Mouse (Mus musculus): ENCODE measurements around the gene Gbp2b. TPM values are rescaled to one million over a fixed set of nuclear protein-coding genes. Genes with fewer than 3 reads are reported as not detected.
"Not testable (repeated sequence)": the region's sequence is repeated elsewhere in the genome, so short reads cannot be mapped to it uniquely, and the experiment has no call there.

Gene Gbp2b
- total RNA-seq (2021), result under 1 TPM in 1 of 2 experiments, not detected in 1; 0.10 TPM

DNA sequence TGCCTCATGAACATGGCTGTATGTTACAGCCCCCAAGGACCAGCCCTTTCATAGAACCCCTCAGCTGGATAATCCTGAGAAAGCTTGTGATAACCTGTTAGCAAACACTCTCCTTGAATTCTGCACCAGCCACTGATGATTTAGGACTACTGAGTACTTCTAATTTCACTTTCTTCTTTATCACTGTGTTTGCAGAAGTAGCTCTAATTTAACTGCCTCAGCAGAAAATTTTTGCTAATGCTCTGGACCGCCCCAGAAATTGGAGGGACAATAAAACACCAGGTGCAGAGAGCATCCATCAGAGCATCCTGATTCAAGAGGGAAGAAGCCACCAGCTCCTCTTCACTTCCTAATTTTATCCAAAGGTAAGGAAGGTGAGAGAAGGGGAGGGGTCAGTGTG, at the start of gene Gbp2b:
Gene Gbp2b, plus strand, starts transcription at position 301 of the 400 bp plus-strand sequence.
- no peak for DNase-seq (ENCODE audit: extremely low spot score in 1 of 2, low spot score in 1 of 2)

DNA sequence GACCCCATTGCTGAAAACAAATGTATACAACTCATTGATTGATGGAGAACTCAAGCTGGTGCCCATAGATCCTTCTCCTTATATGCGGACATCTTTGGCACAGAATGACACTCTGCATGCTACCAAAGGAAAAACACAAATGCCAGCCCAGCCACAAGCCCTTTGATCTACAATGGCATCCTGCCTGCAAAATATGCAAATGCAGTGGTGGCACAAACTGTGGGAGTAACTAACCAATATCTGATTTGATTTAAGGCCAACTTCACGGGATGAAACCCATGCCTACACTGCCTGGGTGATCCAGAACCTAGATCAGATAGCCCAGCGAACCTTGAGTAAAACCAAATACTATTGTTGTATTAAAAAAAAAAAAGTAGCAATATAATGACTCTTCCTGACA, 48.0 kb upstream of the Gbp2b start:
- no peak for DNase-seq (ENCODE audit: extremely low spot score in 1 of 2, low spot score in 1 of 2)

DNA sequence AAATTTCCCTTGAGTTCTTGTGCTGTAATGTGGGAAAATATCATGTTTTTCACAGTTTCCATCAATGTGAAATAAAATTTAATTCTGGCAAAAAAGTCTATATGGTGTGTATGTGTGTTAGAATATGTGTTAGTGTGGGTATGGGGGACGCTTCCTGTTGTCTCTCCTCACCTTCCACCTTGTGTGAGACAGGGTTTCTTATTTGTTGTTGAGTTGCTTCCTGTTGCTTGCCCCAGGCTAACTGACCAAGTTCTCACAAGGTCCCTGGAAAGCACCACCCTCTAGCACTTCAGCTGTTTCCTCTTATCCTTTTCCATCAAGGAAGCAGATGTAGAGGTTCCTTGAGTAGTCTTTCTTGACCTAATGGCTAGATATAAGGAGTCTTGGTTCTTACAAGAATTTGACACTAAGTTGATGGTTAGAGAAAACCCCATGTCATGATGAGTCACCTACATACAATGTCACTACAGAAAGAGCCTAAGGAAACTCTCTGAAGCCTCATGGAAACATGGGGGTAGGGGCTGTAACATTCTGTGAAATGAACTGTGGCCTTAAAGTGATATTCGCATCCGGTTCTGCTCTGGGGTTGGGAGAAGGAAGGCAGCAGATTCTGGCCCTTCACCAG, 44.5 kb upstream of the Gbp2b start:
- DNase-seq (ENCODE audit: extremely low spot score in 1 of 2, low spot score in 1 of 2), result no peak

DNA sequence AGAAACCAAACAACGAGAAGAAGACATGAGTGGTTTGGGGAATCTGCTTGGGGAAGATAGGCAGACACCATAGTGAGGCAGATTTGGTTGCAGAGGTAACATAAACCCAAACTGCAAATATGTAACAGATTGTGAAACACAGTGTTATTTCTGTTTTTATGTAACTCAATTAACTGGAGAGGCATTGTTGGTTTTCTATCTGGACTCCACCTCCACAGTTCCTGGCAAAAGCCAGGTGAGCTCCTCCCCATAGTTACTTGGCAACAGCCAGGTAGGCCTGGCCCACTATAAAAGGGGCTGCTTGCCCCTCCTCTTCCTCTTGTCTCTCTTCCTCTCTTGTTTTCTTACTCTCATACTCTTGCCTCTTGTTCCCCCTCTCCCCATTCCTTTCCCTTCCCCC, 40.0 kb upstream of the Gbp2b start:
- DNase-seq (ENCODE audit: extremely low spot score in 1 of 2, low spot score in 1 of 2), result no peak

DNA sequence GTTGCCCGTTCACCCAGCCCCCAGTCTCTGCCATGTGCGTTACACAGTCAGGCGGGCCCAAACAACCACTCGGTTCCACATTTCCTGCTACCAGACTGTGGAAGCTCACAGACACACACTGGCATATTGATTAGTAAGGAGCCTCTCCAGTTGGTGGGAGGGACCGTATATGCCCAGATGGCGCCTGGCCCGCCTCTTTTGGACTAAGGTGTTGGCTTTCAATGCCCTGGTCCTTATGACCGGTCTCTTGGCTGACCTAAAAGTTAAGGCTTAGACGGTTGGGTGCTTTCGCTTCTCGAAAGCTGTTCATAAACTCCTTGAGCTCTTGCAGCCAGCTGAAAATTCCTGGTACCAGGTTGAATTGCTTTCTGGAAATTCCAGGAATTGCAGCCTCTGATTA, 39.0 kb upstream of the Gbp2b start:
- DNase-seq (ENCODE audit: extremely low spot score in 1 of 2, low spot score in 1 of 2), result no peak

DNA sequence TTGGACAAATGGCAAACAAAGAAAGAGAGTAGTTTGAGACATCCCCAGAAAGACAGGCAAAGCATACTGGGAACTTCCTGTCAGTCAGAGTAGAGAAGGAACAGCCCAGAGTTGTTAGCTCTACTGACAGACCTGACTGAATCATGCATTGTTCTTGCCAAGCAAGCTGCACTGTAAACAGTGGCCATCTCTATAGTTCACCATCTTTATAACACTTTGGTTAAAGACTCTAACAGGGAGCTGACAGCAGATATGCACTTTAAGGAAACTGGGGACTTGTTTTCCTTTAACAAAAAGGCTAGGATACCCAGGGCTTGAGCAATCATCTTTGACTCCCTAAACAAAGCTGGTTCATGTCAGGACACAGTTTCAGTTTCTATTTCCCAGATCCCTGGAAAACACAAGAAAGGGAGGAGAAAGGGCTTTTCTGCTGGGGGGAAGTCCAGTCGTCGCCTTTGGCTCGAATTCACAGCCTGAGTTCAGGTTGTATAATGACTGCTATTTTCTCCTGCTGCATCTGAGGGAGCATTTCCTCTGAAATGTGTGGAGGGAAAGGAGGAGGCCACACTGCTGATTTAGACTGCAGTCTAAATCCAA, 34.9 kb upstream of the Gbp2b start, which contains the start of gene Gbp3:
Gene Gbp3, plus strand, starts transcription at position 395 of the 597 bp plus-strand sequence.
- no peak for DNase-seq (ENCODE audit: extremely low spot score in 1 of 2, low spot score in 1 of 2)

DNA sequence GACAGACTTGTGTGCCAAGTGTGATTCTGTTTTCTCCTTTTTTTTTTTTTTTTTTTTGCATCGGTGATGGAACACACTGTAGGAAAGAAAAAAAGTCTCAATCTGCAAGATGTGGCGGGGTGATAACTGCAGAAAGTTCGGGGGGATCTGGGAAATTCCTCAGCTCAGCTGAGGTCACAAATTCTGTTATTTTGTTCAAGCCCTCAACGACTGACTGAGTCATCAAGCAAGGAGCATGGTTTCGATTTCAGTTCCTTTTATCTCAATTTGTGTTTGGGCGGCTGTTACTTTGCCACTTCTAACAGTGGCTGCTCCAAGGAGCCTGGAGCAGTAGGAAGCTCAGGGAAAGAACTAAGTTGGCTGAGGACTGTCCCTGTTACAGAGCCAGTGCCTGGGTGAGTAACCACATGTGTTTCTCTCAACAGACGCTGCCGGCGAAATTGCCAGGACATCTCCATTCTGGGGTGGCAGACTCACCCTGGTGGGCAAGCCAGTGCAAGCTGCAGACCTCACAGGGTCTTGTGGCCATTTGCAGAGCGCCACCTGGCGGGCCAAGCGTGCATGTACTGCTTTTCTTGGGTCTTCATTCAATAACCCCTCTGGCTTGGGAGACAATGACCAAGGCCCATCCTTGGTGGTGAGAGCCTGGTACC, 34.2 kb upstream of the Gbp2b start:
- peak; percentile 49 to 81 for DNase-seq (ENCODE audit: extremely low spot score in 1 of 2, low spot score in 1 of 2)

DNA sequence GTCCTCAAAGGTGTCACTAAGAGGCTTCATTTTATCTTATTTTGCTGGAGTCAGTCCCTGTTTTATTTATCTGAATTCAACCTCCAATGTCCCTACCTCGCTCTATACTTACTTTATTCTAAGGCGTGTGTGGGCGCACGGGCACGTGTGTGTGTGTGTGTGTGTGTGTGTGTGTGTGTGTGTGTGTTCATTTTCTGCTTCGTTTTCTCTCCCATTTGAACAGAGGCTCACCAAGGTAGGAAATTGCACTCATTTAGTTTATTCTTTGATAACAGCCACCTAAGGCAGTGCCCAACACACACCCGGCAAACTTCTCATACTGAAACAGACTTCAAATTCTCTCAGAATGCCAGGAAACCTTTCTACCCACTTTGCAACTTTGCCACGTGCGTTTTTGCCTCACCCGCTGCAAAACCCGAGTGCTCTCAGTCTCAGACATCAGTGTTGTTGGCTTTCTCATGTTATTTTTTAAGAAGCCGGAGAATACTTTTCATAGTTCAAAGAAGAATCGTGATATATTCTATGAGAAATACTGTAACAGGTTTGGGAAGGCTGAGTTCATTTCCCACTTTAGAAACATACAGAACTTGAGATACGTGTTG, 33.5 kb upstream of the Gbp2b start:
- no peak for DNase-seq (ENCODE audit: extremely low spot score in 1 of 2, low spot score in 1 of 2)

DNA sequence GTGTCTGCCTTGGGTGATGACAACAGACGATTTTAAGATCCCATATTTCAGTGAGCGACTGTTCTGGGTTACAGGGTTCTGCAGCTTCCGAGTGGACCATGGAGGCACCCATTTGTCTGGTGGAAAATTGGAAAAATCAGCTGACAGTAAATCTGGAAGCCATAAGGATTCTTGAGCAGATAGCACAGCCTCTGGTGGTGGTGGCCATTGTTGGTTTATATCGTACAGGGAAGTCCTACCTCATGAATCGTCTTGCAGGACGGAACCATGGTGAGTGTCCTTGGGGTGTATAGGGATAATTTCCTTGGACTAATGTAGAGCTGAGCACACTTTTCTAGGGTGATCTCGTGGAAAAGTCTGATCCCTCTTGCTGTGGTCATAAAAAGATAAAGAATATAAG, 33.0 kb upstream of the Gbp2b start:
- no peak for DNase-seq (ENCODE audit: extremely low spot score in 1 of 2, low spot score in 1 of 2)

DNA sequence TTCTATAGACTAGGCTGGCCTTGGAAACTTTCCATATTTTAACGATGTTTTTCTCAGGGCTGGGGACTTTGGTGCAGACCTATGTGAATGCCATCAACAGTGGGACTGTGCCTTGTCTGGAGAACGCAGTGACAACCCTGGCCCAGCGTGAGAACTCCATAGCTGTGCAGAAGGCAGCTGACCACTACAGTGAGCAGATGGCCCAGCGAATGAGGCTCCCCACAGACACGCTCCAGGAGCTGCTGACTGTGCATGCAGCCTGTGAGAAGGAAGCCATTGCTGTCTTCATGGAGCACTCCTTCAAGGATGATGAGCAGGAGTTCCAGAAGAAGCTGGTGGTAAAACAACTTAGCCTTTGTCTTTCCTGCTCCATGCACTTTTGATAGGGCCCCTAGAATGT, 27.2 kb upstream of the Gbp2b start:
- DNase-seq (ENCODE audit: extremely low spot score in 1 of 2, low spot score in 1 of 2), result not testable (repeated sequence)

DNA sequence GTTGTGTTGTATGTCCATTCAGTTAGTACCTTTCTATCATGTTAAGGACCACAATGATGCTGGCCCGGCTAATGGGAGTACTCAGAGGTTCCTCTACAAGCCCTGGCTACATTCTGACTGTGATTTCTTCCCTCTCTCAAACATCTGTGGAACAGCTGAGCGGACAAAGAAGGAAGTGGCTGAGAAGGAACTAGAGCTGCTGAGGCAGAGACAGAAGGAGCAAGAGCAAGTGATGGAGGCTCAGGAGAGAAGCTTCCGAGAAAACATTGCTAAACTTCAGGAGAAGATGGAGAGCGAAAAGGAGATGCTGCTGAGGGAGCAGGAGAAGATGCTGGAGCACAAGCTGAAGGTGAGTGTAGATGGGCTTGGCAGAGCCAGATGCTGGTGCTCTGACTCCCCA, 23.9 kb upstream of the Gbp2b start:
- no peak for DNase-seq (ENCODE audit: extremely low spot score in 1 of 2, low spot score in 1 of 2)

DNA sequence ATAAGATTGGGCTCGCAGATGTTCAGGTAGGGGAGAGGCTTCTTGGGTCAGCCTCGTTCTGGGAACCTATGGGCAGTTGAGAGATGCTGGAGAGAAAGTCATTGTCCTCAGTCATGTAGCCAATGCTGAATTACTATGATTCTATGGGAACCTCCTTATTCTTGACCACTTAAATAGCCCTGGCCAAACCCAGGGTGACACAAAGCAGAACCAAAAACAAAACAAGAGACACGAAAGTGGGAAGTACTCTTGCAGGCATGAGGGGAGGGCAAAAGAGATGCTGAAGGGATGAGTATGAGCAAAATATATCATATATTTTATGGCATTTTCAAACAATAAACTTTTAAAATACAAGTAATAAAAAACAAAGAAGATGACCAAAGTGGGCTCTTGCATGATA, 17.5 kb upstream of the Gbp2b start:
- DNase-seq (ENCODE audit: extremely low spot score in 1 of 2, low spot score in 1 of 2), result no peak

DNA sequence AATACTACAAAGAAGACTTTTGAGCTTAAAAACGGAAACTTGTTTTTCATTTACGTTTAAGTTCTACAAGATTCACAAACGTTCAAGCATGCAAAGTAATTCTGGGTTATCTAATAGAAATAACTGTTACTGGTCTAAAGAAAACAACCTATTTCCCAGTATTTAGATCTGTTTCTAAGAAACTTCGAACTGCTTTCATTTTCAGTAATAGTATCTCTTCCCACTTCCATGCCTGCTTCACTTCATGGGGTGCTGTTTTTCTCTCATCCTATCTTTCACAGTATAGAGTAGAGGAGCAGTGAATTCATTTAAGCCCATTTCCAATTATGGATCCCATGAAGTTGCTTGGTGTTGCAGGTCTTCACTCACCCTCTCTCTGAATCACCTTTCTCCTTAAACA, 16.3 kb upstream of the Gbp2b start:
- no peak for DNase-seq (ENCODE audit: extremely low spot score in 1 of 2, low spot score in 1 of 2)

DNA sequence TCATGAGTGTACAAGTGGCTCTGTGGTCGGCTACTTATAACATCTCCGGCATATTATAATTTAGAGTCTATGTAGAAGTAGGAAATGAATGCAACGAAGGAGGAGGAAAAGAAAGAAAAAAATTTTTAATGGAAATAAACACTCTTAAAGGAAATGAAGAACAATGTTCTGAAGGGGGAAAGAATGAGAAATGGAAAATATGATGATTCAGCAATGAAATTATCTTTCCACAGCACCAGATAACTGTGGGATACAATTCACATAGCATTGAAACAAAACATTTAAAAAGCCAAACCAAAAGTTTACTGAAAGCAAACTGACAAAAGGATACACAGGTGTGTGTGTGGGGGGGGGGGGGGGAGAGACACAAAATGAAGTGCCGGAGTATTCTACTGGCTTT, 11.6 kb upstream of the Gbp2b start:
- DNase-seq (ENCODE audit: extremely low spot score in 1 of 2, low spot score in 1 of 2), result no peak

DNA sequence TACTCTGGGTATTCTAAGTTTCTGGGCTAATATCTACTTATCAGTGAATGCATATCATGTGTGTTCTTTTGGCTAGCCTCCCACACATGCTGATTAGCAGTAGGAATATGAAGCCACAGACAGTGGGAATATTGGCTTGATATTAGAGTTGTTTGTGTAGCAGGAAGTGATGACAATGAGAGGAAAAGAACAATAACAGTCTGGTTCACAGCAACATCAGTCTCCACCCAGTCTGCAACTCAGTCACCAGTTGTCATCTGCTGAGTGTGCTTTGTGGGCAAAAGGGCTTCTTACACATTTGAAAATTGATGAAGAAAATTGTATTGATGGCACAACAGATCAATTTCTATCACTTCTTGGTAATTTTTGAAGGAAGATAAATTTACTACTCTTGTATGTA, 7.3 kb upstream of the Gbp2b start:
- no peak for DNase-seq (ENCODE audit: extremely low spot score in 1 of 2, low spot score in 1 of 2)

DNA sequence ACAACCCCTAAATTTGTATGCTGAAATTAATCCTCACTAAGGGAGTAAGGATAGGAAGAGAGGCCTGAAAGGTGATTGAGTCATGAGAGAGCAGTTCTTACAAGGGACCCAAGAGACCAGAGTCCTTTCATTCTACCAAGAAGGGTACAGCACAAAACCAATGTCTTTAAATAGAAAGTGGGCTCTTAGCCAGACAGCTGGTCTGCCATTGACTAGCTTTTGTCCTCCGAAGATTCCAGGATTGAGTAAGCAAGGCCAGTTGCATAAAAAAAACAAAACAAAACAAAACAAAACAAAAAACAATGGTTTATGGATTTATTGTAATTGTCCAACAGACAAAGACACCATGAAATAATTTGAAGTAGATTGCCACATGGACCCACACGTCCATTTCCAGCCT, 5.8 kb upstream of the Gbp2b start:
- DNase-seq (ENCODE audit: extremely low spot score in 1 of 2, low spot score in 1 of 2), result no peak

DNA sequence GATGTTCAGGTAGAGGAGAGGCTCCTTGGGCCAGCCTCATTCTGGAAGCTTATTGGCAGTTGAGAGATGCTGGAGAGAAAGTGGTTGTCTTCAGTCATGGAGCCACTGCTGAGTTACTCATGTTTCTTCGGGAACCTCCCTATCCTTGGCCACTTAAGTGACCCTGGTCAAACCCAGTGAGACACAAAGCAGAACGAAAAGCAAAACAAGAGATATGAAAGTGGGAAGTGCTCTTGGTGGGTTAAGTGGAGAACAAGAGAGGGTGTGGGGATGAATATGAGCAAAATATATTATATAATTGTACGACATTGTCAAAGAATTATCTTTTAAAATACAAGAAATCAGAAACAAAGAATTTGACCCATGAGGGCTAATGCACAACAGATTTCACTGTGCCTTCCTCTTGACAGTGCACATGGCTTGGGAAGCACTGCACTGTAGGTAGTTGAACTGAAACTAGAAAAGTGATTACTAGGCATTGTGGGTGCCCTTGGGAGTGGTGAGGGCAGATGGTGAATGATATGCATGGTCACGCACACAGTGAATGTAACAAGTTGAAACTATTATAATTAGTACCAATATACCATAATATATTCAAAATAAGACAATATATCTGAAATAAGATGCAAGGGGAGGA, 4.1 kb upstream of the Gbp2b start:
- no peak for DNase-seq (ENCODE audit: extremely low spot score in 1 of 2, low spot score in 1 of 2)

DNA sequence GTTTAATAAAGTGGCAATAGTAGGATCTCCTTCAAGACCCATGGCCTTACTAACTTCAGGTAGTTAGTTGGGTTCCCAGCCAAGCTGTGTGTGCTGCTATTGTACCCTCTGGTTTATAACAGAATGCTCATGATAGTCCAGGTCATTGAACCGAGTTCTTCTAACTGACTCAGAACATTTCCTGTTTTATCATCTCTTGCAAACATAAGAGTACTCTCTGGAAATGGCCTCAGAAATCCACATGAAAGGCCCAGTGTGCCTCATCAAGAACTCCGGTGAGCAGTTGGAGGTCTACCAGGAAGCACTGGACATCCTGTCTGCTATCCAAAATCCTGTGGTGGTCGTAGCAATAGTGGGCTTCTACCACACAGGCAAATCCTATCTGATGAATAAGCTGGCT, 3.3 kb downstream of the Gbp2b start:
- no peak for DNase-seq (ENCODE audit: extremely low spot score in 1 of 2, low spot score in 1 of 2)

DNA sequence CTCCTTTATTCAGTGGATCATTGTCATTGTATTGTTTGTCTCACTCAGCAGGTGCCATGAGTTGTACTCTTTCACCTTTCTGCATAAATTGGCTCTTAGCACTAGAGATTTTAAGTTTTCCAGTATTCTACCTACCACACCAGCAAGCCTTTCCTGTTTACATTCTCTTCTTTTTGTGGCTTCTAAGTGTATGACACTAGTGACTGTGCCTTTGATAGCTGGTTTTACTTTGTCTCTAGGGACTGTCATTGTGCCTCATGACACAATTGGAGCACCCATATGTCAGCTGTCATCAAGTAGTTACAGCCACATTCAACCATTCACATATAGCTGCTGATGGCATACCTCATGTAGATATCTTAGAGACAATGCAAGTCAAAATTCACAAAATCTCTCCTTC, 7.0 kb downstream of the Gbp2b start:
- no peak for DNase-seq (ENCODE audit: extremely low spot score in 1 of 2, low spot score in 1 of 2)

DNA sequence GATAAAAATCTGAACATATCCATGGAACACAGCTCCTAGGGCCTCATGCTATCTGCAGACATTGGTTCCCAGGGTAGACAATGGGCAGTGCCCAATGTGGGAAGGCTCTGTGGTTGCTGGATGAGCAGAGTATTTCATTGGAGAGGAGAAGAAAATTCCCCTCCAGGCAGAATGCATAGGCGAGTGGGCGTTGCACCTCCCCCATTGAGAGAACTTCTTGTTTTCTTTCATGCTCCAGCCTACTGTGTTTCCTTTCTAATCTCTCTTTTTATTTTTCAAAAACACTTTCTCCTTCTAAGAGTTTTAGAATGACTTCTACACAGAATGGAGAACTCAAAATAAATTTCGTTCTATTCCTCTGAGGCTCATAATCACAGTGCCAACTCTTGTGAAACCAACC, 24.0 kb downstream of the Gbp2b start:
- no peak for DNase-seq (ENCODE audit: extremely low spot score in 1 of 2, low spot score in 1 of 2)

DNA sequence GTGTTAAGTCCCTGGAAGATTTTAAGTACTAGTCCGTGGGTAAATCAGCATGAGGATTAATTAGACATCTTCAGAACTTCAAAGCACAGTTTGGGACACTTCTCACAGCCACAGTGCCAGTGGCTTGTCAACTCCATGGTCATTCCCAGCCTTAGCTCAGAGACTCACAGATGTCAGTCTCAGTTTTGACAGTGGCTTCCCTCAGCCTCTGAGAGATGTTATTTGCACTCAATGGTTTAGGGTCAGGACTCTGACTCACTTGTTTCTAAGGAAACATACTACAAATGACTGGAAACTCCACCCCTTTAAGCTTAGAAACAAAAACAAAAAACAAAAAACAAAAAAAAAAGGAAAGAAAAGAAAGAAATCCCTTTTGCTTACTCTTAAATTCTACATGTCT, 25.0 kb downstream of the Gbp2b start:
- no peak for DNase-seq (ENCODE audit: extremely low spot score in 1 of 2, low spot score in 1 of 2)

Data from layer of hippocampus, postnatal 25 days (tissue).